Mouse (Mus musculus) liver, adult 2 months (tissue): ENCODE measurements around the gene Adgrf1.

Experiments used
- CTCF ChIP-seq: fragments of 200-500 bp; IDR thresholded peaks from 2 replicates; pipeline ENCODE4 v1.5.1; 2011; ENCODE audit warnings: low read depth, low read length, control low read depth
- POLR2A ChIP-seq: fragments of 200-500 bp; IDR thresholded peaks from 2 replicates; pipeline ENCODE4 v1.6.1; 2011; ENCODE audit warnings: low read length, control low read depth; ENCODE audit not compliant: insufficient read depth; ENCODE audit errors: extremely low read depth

DNA sequence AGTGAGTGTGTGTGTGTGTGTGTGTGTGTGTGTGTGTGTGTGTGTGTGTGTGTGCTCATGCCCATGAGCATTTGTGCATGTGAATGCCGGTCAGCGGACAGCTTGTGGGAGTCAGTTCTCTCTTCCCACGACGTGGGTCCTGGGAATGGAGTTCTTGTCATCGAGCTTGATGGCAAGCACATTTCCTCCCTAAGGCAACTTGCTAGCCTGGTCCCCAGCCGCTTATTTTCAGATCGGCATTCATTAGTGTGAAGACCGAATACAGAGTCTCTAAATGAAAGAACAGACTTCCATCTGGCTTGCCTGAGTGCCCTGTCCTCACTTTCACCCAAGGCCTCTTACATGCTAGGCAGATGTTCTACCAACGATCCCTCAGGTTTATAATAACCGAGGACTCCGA lies 17.3 kb upstream of the Adgrf1 start:
- TF ChIP-seq CTCF, result no peak
- TF ChIP-seq POLR2A, result no peak
